In genomic region chr5:41763731-41764721, GRCm38 (mm10) we compare ENCODE assay signal across 9 mouse cellular contexts. TPM values are rescaled to one million over a fixed set of nuclear protein-coding genes. Genes with fewer than 3 reads are reported as not detected.
DNase-seq lines count a peak whose midpoint lies in the region; ATAC-seq and TF ChIP-seq lines count a peak whose summit lies in the region.
"Had no signal": no experiment of that assay in that cellular context is flagged by ENCODE, and none has a peak within 500 bp of the region (broad histone marks: within the 10 kb centered on the region; RNA-seq: fewer than 3 reads in every experiment).

TSS of gene Nkx3-2 (minus strand) at chr5:41764501.

- no peak within 1 kb of the TSS for H3K27ac ChIP-seq in heart, embryonic 13.5 days (replicated peaks)
- no peak within 1 kb of the TSS for H3K27ac ChIP-seq in hindbrain, embryonic 14.5 days
- no peak within 1 kb of the TSS for H3K27ac ChIP-seq in midbrain, postnatal 0 days (ENCODE audit: low read depth, low read length)

- intact Hi-C loops in gastrocnemius, postnatal 36 days (cut with DNase I) = loop anchor here (10.0 kb wide), 2 partner anchors 219 to 639 kb away; no protein-coding TSS in a partner anchor

- H3K9me3 ChIP-seq in heart, embryonic 13.5 days = no peaks in the 10 kb centered on the region
- no peaks in the 10 kb centered on the region for H3K9me3 ChIP-seq in hindbrain, embryonic 14.5 days (ENCODE audit: control insufficient read depth, low read length)
- H3K9me3 ChIP-seq in midbrain, postnatal 0 days (ENCODE audit: low read length) = no peaks in the 10 kb centered on the region

- H3K4me3 ChIP-seq in heart, embryonic 13.5 days = peak within 1 kb of the TSS; percentile 51
- H3K4me3 ChIP-seq in hindbrain, embryonic 14.5 days (replicated peaks; ENCODE audit: low read length) = peak within 1 kb of the TSS; percentile 26
- peak within 1 kb of the TSS; percentile 27 for H3K4me3 ChIP-seq in midbrain, postnatal 0 days (ENCODE audit: low read depth, low read length)

- WGBS in heart, embryonic 13.5 days = under 1% methylated on average over 71 of the region's 79 CpGs
- WGBS in hindbrain, embryonic 14.5 days = under 1% methylated on average over 73 of the region's 79 CpGs
- 0% methylated on average over 61 of the region's 79 CpGs for WGBS in midbrain, postnatal 0 days

- no peaks in the 10 kb centered on the region for H3K36me3 ChIP-seq in heart, embryonic 13.5 days
- no peaks in the 10 kb centered on the region for H3K36me3 ChIP-seq in hindbrain, embryonic 14.5 days (replicated peaks; ENCODE audit: control insufficient read depth, insufficient read depth)
- no peaks in the 10 kb centered on the region for H3K36me3 ChIP-seq in midbrain, postnatal 0 days (ENCODE audit: insufficient read depth, low read length)

- H3K4me2 ChIP-seq in heart, embryonic 13.5 days = peak within 1 kb of the TSS; percentile 73
- peak within 1 kb of the TSS; percentile 57 for H3K4me2 ChIP-seq in hindbrain, embryonic 14.5 days (replicated peaks)
- peak within 1 kb of the TSS; percentile 52 for H3K4me2 ChIP-seq in midbrain, postnatal 0 days (ENCODE audit: low read depth, low read length, poor library complexity, severe bottlenecking)

- peaks cover 95% of the 10 kb centered on the region for H3K27me3 ChIP-seq in heart, embryonic 13.5 days (replicated peaks)
- H3K27me3 ChIP-seq in hindbrain, embryonic 14.5 days (ENCODE audit: control insufficient read depth, insufficient read depth, low read length) = peaks cover 90% of the 10 kb centered on the region
- H3K27me3 ChIP-seq in midbrain, postnatal 0 days (ENCODE audit: insufficient read depth, low read length) = peaks cover 77% of the 10 kb centered on the region

- DNase-seq in heart, postnatal 4 days = no peak
- DNase-seq in ZHBTc4 (ENCODE audit: low read depth, low spot score) = peak; percentile 83
- DNase-seq in hindbrain, embryonic 14.5 days (ENCODE audit: low spot score) = no peak
- no peak for DNase-seq in midbrain, postnatal 0 days (ENCODE audit: low spot score)
- DNase-seq in frontal cortex, postnatal 10 days (ENCODE audit: low spot score in 2 of 2) = no peak
- DNase-seq in spleen, adult 12 weeks (ENCODE audit: low spot score) = no peak
- DNase-seq in gastrocnemius, postnatal 36 days = no peak

- TF ChIP-seq CTCF in midbrain, postnatal 0 days (IDR thresholded peaks at IDR 0.05) = no peak

- H3K9ac ChIP-seq in heart, embryonic 13.5 days = peak within 1 kb of the TSS; percentile 19; the same call in 1 of the 2 replicates
- 0 out of 2 replicates have a peak within 1 kb of the TSS, but pooled peaks have one; percentile 10 for H3K9ac ChIP-seq in hindbrain, embryonic 14.5 days
- no peak within 1 kb of the TSS for H3K9ac ChIP-seq in midbrain, postnatal 0 days (replicated peaks; ENCODE audit: low read length, poor library complexity, severe bottlenecking)

- peaks cover 33% of the 10 kb centered on the region for H3K4me1 ChIP-seq in heart, embryonic 13.5 days
- H3K4me1 ChIP-seq in hindbrain, embryonic 14.5 days (replicated peaks; ENCODE audit: control insufficient read depth, insufficient read depth, low read length) = peaks cover 18% of the 10 kb centered on the region
- peaks cover 11% of the 10 kb centered on the region; the same call in 1 of the 2 replicates for H3K4me1 ChIP-seq in midbrain, postnatal 0 days (ENCODE audit: insufficient read depth, low read length)

- ATAC-seq in heart, embryonic 13.5 days (ENCODE audit: extremely low read depth, insufficient number of reproducible peaks, low FRiP score, low TSS enrichment) = 0 out of 2 replicates have a peak, but pooled peaks have one; percentile 20
- peak; percentile 25 for ATAC-seq in hindbrain, embryonic 14.5 days (ENCODE audit: low FRiP score)
- ATAC-seq in midbrain, postnatal 0 days (ENCODE audit: low FRiP score) = peak; percentile 20; the same call in 1 of the 2 replicates

RNA-seq across cellular contexts. Expression of gene Nkx3-2, which starts in this region (rescaled TPM):
- 0.08 and 0.19 TPM in 2 replicates for polyA plus RNA-seq in heart, embryonic 13.5 days (2015; fragmentation: Nextera tagmentation; extraction: Ambion mirVana)
- total RNA-seq in heart, postnatal 4 days (2021) = not detected
- not detected in 2 replicates for polyA plus RNA-seq in hindbrain, embryonic 14.5 days (2014; fragmentation: Nextera tagmentation; extraction: Ambion mirVana)
- not detected in 2 replicates for total RNA-seq in midbrain, postnatal 0 days (2014; rRNA removed)
- not detected in 2 replicates for polyA plus RNA-seq in midbrain, postnatal 0 days (2015; fragmentation: Nextera tagmentation; extraction: Ambion mirVana)
- not detected for total RNA-seq in gastrocnemius, postnatal 36 days (2021)
- total RNA-seq: MEL had no signal

Comparison
In these comparisons a context has a peak if more than half of its experiments do, and no peak if none do; other contexts are left out.
1. Peak in ATAC-seq, H3K4me3 ChIP-seq, H3K9ac ChIP-seq and H3K4me2 ChIP-seq in heart, embryonic 13.5 days; RNA of the gene not detected or under 1 TPM.
2. Peak in ATAC-seq, H3K4me3 ChIP-seq, H3K9ac ChIP-seq and H3K4me2 ChIP-seq in hindbrain, embryonic 14.5 days; RNA of the gene not detected or under 1 TPM.
3. Peak in ATAC-seq, H3K4me3 ChIP-seq and H3K4me2 ChIP-seq in midbrain, postnatal 0 days; RNA of the gene not detected or under 1 TPM.